Mouse (Mus musculus): Measurements from ENCODE around the gene Ttf2. TPM values are rescaled to one million over a fixed set of nuclear protein-coding genes. Genes with fewer than 3 reads are reported as not detected.

Ttf2 gene
- total RNA-seq, 1 experiment from 2014 or later = 7.4 TPM

- ATAC-seq (replicated peaks; ENCODE audit: insufficient number of reproducible peaks, low FRiP score, low TSS enrichment, poor library complexity, severe bottlenecking) = peak; percentile 7; the same call in 1 of the 2 replicates
Measured at GRCm38 (mm10) chr3:100922506-100923375, 46.7 kb downstream of the Ttf2 start.

GRCm38 (mm10) chr3:100921825-100922505 lies 47.5 kb downstream of the Ttf2 start, which contains the start of gene Trim45:
Trim45 (plus strand) TSS chr3:100922202.
- peak; percentile 96 for ATAC-seq (replicated peaks; ENCODE audit: insufficient number of reproducible peaks, low FRiP score, low TSS enrichment, poor library complexity, severe bottlenecking)

GRCm38 (mm10) chr3:100920611-100921140 lies 48.8 kb downstream of the Ttf2 start:
- no peak for ATAC-seq (replicated peaks; ENCODE audit: insufficient number of reproducible peaks, low FRiP score, low TSS enrichment, poor library complexity, severe bottlenecking)

GRCm38 (mm10) chr3:100916844-100917243 lies 52.6 kb downstream of the Ttf2 start:
- peak; percentile 53; the same call in 1 of the 2 replicates for ATAC-seq (replicated peaks; ENCODE audit: insufficient number of reproducible peaks, low FRiP score, low TSS enrichment, poor library complexity, severe bottlenecking)

- ATAC-seq (replicated peaks; ENCODE audit: insufficient number of reproducible peaks, low FRiP score, low TSS enrichment, poor library complexity, severe bottlenecking) = no peak
Measured at GRCm38 (mm10) chr3:100911498-100912213, 57.8 kb downstream of the Ttf2 start.

GRCm38 (mm10) chr3:100911026-100911425 lies 58.4 kb downstream of the Ttf2 start:
- ATAC-seq (replicated peaks; ENCODE audit: insufficient number of reproducible peaks, low FRiP score, low TSS enrichment, poor library complexity, severe bottlenecking) = no peak

GRCm38 (mm10) chr3:100910621-100911020 lies 58.8 kb downstream of the Ttf2 start:
- ATAC-seq (replicated peaks; ENCODE audit: insufficient number of reproducible peaks, low FRiP score, low TSS enrichment, poor library complexity, severe bottlenecking) = no peak

GRCm38 (mm10) chr3:100908594-100908993 lies 60.9 kb downstream of the Ttf2 start:
- ATAC-seq (replicated peaks; ENCODE audit: insufficient number of reproducible peaks, low FRiP score, low TSS enrichment, poor library complexity, severe bottlenecking) = no peak

- no peak for ATAC-seq (replicated peaks; ENCODE audit: insufficient number of reproducible peaks, low FRiP score, low TSS enrichment, poor library complexity, severe bottlenecking)
Measured at GRCm38 (mm10) chr3:100906916-100907315, 62.5 kb downstream of the Ttf2 start.

- ATAC-seq (replicated peaks; ENCODE audit: insufficient number of reproducible peaks, low FRiP score, low TSS enrichment, poor library complexity, severe bottlenecking) = no peak
Measured at GRCm38 (mm10) chr3:100906128-100906527, 63.3 kb downstream of the Ttf2 start.

- no peak for ATAC-seq (replicated peaks; ENCODE audit: insufficient number of reproducible peaks, low FRiP score, low TSS enrichment, poor library complexity, severe bottlenecking)
Measured at GRCm38 (mm10) chr3:100895500-100895899, 74.0 kb downstream of the Ttf2 start.

- ATAC-seq (replicated peaks; ENCODE audit: insufficient number of reproducible peaks, low FRiP score, low TSS enrichment, poor library complexity, severe bottlenecking) = no peak
Measured at GRCm38 (mm10) chr3:100892383-100893335, 76.8 kb downstream of the Ttf2 start.

- no peak for ATAC-seq (replicated peaks; ENCODE audit: insufficient number of reproducible peaks, low FRiP score, low TSS enrichment, poor library complexity, severe bottlenecking)
Measured at GRCm38 (mm10) chr3:100890406-100890805, 79.1 kb downstream of the Ttf2 start.

GRCm38 (mm10) chr3:100889234-100889633 lies 80.2 kb downstream of the Ttf2 start:
- ATAC-seq (replicated peaks; ENCODE audit: insufficient number of reproducible peaks, low FRiP score, low TSS enrichment, poor library complexity, severe bottlenecking) = no peak

Measured in monocyte, adult 5-6 weeks (primary cell).